Mouse (Mus musculus) adrenal gland (tissue): ENCODE measurements around the gene Begain.

Source experiments
- intact Hi-C: fragments of 180-260 bp; cut with DNase I; formaldehyde crosslinking; loops from one replicate; pipeline ENCODE4 v1.15.1; 2025

Begain gene

GRCm38 (mm10) chr12:109053020-109053806, 14.8 kb downstream of the Begain start:
- intact Hi-C loops, result no loop called here

- intact Hi-C loops, result loop anchor here (10.0 kb wide), 1 partner anchor 345 kb away; no protein-coding TSS in a partner anchor
Measured at GRCm38 (mm10) chr12:109049949-109050348, 18.1 kb downstream of the Begain start.

- intact Hi-C loops, result loop anchor here (10.0 kb wide), 1 partner anchor 349 kb away; no protein-coding TSS in a partner anchor
Measured at GRCm38 (mm10) chr12:109045581-109045980, 22.4 kb downstream of the Begain start.

- intact Hi-C loops, result loop anchor here (10.0 kb wide), 1 partner anchor 350 kb away; no protein-coding TSS in a partner anchor
Measured at GRCm38 (mm10) chr12:109044497-109044896, 23.5 kb downstream of the Begain start.

- intact Hi-C loops, result no loop called here
Measured at GRCm38 (mm10) chr12:109039311-109039710, 28.7 kb downstream of the Begain start.

- intact Hi-C loops, result no loop called here
Measured at GRCm38 (mm10) chr12:109038179-109038819, 29.7 kb downstream of the Begain start.

GRCm38 (mm10) chr12:109037026-109037425, 31.0 kb downstream of the Begain start:
- intact Hi-C loops, result no loop called here

GRCm38 (mm10) chr12:109023780-109024179, 44.2 kb downstream of the Begain start:
- intact Hi-C loops, result no loop called here

- intact Hi-C loops, result no loop called here
Measured at GRCm38 (mm10) chr12:109022966-109023365, 45.1 kb downstream of the Begain start.

GRCm38 (mm10) chr12:109022181-109022691, 45.8 kb downstream of the Begain start:
- intact Hi-C loops, result no loop called here

- intact Hi-C loops, result no loop called here
Measured at GRCm38 (mm10) chr12:109010070-109010649, 57.9 kb downstream of the Begain start.

GRCm38 (mm10) chr12:109002978-109003377, 65.0 kb downstream of the Begain start:
- intact Hi-C loops, result no loop called here

- intact Hi-C loops, result no loop called here
Measured at GRCm38 (mm10) chr12:108997249-108997648, 70.8 kb downstream of the Begain start.

GRCm38 (mm10) chr12:108995976-108996636, 71.9 kb downstream of the Begain start:
- intact Hi-C loops, result no loop called here

- intact Hi-C loops, result no loop called here
Measured at GRCm38 (mm10) chr12:108994436-108995031, 73.5 kb downstream of the Begain start.

- intact Hi-C loops, result no loop called here
Measured at GRCm38 (mm10) chr12:108993046-108993445, 75.0 kb downstream of the Begain start.

- intact Hi-C loops, result no loop called here
Measured at GRCm38 (mm10) chr12:108990425-108990824, 77.6 kb downstream of the Begain start.

- intact Hi-C loops, result no loop called here
Measured at GRCm38 (mm10) chr12:108987448-108987847, 80.6 kb downstream of the Begain start.

GRCm38 (mm10) chr12:108985025-108985424, 83.0 kb downstream of the Begain start:
- intact Hi-C loops, result no loop called here

GRCm38 (mm10) chr12:108984471-108984870, 83.5 kb downstream of the Begain start:
- intact Hi-C loops, result no loop called here

GRCm38 (mm10) chr12:108983496-108983895, 84.5 kb downstream of the Begain start:
- intact Hi-C loops, result no loop called here
